Mouse (Mus musculus) hindbrain, postnatal 0 days (tissue): ENCODE measurements around the gene Gatb. TPM values are rescaled to one million over a fixed set of nuclear protein-coding genes. Genes with fewer than 3 reads are reported as not detected.

Experiments
- ATAC-seq: fragments of 200-750 bp; cut with Nextera tagmentation; 2 replicates; pipeline ENCODE4 v1.8.0; 2017; ENCODE audit warnings: mild to moderate bottlenecking, moderate TSS enrichment, moderate library complexity
- DNase-seq: peaks from one replicate; pipeline ENCODE4 v3.0.0-alpha.2; 2015; ENCODE audit warnings: low spot score
- H3K27ac ChIP-seq: fragments of 300-500 bp; sonication (generic); 2 replicates; pipeline ENCODE4 v1.5.1; 2014; ENCODE audit warnings: mild to moderate bottlenecking
- H3K27me3 ChIP-seq: fragments of 300-500 bp; sonication (generic); 2 replicates; pipeline ENCODE4 v1.6.1; 2014; ENCODE audit warnings: low read length, mixed read lengths; ENCODE audit not compliant: insufficient read depth
- H3K36me3 ChIP-seq: fragments of 300-500 bp; sonication (generic); 2 replicates; pipeline ENCODE4 v1.6.1; 2014; ENCODE audit warnings: low read length, mixed read lengths; ENCODE audit not compliant: insufficient read depth
- H3K4me1 ChIP-seq: fragments of 300-500 bp; sonication (generic); 2 replicates; pipeline ENCODE4 v1.6.1; 2014; ENCODE audit warnings: antibody characterized with exemption, low read length, mixed read lengths; ENCODE audit not compliant: insufficient read depth
- H3K4me2 ChIP-seq: fragments of 300-500 bp; sonication (generic); 2 replicates; pipeline ENCODE4 v1.6.1; 2014; ENCODE audit warnings: low read depth, mild to moderate bottlenecking, low read length, moderate library complexity, mixed read lengths
- H3K4me3 ChIP-seq: fragments of 300-500 bp; sonication (generic); 2 replicates; pipeline ENCODE4 v1.5.1; 2014; ENCODE audit warnings: low read length
- H3K9ac ChIP-seq: fragments of 300-500 bp; sonication (generic); replicated peaks from 2 replicates; pipeline ENCODE4 v1.6.1; 2014; ENCODE audit warnings: mild to moderate bottlenecking, low read length, moderate library complexity, mixed read lengths
- H3K9me3 ChIP-seq: fragments of 300-500 bp; sonication (generic); 2 replicates; pipeline ENCODE4 v1.6.1; 2016; ENCODE audit warnings: low read length, mixed read lengths
- CTCF ChIP-seq: IDR thresholded peaks from 2 replicates; pipeline ENCODE4 v1.5.1; 2016; ENCODE audit warnings: antibody characterized with exemption, control low read depth, low read depth
- WGBS: fragments of 180-500 bp; shearing (Covaris S2); extraction: QIAGEN DNeasy Blood & Tissue Kit; methylation state at CpG from one replicate; pipeline ENCODE4 v1.1.7; 2014; 5-methylcytosine and 5-hydroxymethylcytosine counted together
- polyA plus RNA-seq: library from polyadenylated mRNA; unstranded; fragments of >200 nt; fragmentation: Nextera tagmentation; extraction: Ambion mirVana; gene quantifications from 2 replicates; pipeline ENCODE4 v1.2.1, GENCODE M21; 2015
- total RNA-seq: library from RNA; depleted of rRNA; stranded (reverse); fragments of >200 nt; gene quantifications from 2 replicates; pipeline ENCODE4 v1.2.3, GENCODE M21; 2014; rRNA removed

Gatb gene
- total and polyA plus RNA-seq, 2 experiments from 2014 or later: 18.4 to 44.8 TPM

DNA sequence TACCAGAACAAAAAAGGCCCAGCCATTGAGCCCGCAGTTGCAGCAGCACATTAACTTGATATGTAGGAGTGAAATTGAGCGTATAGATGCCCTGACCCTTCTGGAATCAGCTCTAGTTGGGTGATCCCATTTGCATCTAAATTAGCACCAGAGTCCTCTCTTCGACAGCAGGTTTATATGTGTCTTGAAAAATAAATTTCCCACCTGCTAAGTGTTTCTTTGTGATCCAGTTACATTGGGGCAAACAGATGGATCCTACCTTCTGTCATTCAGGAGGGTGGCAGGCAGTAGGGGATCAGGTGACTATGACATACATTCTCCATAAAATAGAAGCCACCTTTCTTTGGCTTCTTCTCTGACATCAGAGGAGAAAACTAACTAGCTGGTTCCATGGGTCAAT, 121.1 kb downstream of the Gatb start:
- H3K9ac ChIP-seq: no peak overlapping the region
- DNase-seq (no peak), ATAC-seq (no peak)
- H3K4me3 ChIP-seq: no peak overlapping the region
- no peaks in the 10 kb centered on the region for H3K27me3 ChIP-seq
- H3K27ac ChIP-seq: no peak overlapping the region
- no peaks in the 10 kb centered on the region for H3K9me3 ChIP-seq
- WGBS: 66% methylated on average over 3 of the region's 3 CpGs
- no peak overlapping the region for H3K4me2 ChIP-seq
- TF ChIP-seq CTCF: no peak
- no peaks in the 10 kb centered on the region for H3K36me3 ChIP-seq
- no peaks in the 10 kb centered on the region for H3K4me1 ChIP-seq

DNA sequence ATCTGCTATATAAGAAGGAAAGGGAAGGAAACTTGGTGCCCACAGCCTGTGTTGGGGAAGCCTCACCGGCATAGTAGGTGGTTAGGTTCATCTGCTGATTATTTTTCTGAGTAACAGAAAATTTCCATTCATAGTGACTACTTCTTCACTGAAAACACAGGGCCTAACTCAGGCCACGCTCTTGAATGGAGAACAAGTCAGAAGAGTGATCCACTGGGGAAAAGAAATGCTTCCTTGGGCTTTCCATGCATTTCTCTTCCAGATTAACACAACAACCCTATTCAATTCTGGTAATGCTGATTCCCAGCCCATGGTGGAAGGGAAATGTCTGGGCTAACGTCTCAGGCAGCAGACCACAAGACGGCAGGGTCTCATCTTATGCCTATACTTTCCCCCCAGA, 124.6 kb downstream of the Gatb start:
- no peak for ATAC-seq
- H3K4me1 ChIP-seq: no peaks in the 10 kb centered on the region
- H3K36me3 ChIP-seq: no peaks in the 10 kb centered on the region
- no peak for DNase-seq
- no peak overlapping the region for H3K4me2 ChIP-seq
- H3K27ac ChIP-seq: no peak overlapping the region
- no peak overlapping the region for H3K4me3 ChIP-seq
- TF ChIP-seq CTCF: no peak
- no peak overlapping the region for H3K9ac ChIP-seq
- no peaks in the 10 kb centered on the region for H3K9me3 ChIP-seq
- 78% methylated on average over 4 of the region's 4 CpGs for WGBS
- H3K27me3 ChIP-seq: no peaks in the 10 kb centered on the region

DNA sequence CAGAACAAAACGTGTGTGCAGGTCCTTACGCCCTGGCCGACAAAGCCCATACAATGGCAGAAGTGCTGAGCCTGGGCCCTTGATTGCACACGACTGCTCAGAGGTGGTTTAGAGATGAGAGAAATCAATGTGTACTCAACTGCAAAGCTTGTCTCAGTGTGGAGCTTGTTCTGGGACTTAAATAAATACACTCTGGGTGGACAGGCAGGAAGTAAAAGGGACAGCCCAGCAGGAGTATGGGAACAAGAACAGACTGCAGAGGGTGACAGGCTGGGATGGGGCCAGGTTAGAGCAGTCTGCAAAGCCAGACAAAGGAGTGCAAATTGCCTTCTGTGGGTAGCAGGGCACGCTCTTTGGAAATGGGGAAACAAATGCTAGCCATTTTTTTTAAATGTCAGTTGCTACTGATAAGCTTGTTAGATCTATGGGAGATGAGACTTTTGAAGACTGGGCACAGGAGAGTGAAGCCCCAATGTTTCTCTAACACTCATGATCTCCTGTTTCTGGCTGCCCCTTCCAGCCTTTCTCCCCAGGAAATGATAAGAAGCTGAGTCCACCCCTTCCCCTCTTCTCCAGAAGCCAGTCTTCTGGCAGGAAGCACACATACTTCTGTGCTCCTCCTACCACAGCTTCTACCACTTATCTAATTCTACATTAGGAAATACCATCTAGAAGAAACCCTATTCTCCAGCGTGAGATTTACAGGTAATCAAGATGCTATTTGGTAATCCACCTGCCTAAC, 129.4 kb downstream of the Gatb start:
- no peak for TF ChIP-seq CTCF
- Histone ChIP-seq H3K4me2 (no peak overlapping the region), H3K9ac (no peak overlapping the region), H3K27ac (peak overlapping the region; percentile 26; the same call in 1 of the 2 replicates), H3K4me3 (no peak overlapping the region), H3K4me1 (no peaks in the 10 kb centered on the region), H3K9me3 (no peaks in the 10 kb centered on the region), H3K36me3 (no peaks in the 10 kb centered on the region), H3K27me3 (no peaks in the 10 kb centered on the region)
- no peak for ATAC-seq
- peak; percentile 21 for DNase-seq
- 41% methylated on average over 6 of the region's 6 CpGs for WGBS

Other genes starting within 250 kb of the Gatb start
- gene Fam160a1, start 243.2 kb downstream of the Gatb start, total RNA-seq: 1.2 and 1.8 TPM in 2 replicates
- gene Fam160a1, start 243.2 kb downstream of the Gatb start, polyA plus RNA-seq: 0.45 and 0.48 TPM in 2 replicates